Mouse (Mus musculus) forebrain, postnatal 0 days (tissue): ENCODE measurements at regions not wholly inside any gene's neighbourhood (a gene's known extent, or its start where the extent isn't known, plus 50 kb on each side); places are given as distances from the start of the nearest gene placed in this dataset.

Source experiments
- ATAC-seq: fragments of 200-750 bp; cut with Nextera tagmentation; 2 replicates; pipeline ENCODE4 v1.8.0; 2017; ENCODE audit warnings: mild to moderate bottlenecking, moderate library complexity
- DNase-seq: peaks from one replicate; pipeline ENCODE4 v3.0.0-alpha.2; 2015
- H3K27ac ChIP-seq: fragments of 300-500 bp; sonication (generic); 2 replicates; pipeline ENCODE4 v1.5.1; 2014; ENCODE audit warnings: low read depth, mild to moderate bottlenecking, antibody characterized with exemption, low read length, moderate library complexity, mixed read lengths
- H3K27me3 ChIP-seq: fragments of 300-500 bp; sonication (generic); 2 replicates; pipeline ENCODE4 v1.6.1; 2014; ENCODE audit warnings: mild to moderate bottlenecking, low read length, mixed read lengths; ENCODE audit not compliant: insufficient read depth
- H3K36me3 ChIP-seq: fragments of 300-500 bp; sonication (generic); 2 replicates; pipeline ENCODE4 v1.6.1; 2014; ENCODE audit warnings: mild to moderate bottlenecking, moderate library complexity; ENCODE audit not compliant: insufficient read depth
- H3K4me1 ChIP-seq: fragments of 300-500 bp; sonication (generic); 2 replicates; pipeline ENCODE4 v1.6.1; 2014; ENCODE audit warnings: antibody characterized with exemption; ENCODE audit not compliant: insufficient read depth
- H3K4me2 ChIP-seq: fragments of 300-500 bp; sonication (generic); 2 replicates; pipeline ENCODE4 v1.6.1; 2014; ENCODE audit warnings: low read depth, mild to moderate bottlenecking, moderate library complexity
- H3K4me3 ChIP-seq: fragments of 300-500 bp; sonication (generic); 2 replicates; pipeline ENCODE4 v1.5.1; 2014; ENCODE audit warnings: low read depth, low read length, mixed read lengths
- H3K9ac ChIP-seq: fragments of 300-500 bp; sonication (generic); 2 replicates; pipeline ENCODE4 v1.6.1; 2014; ENCODE audit warnings: mild to moderate bottlenecking
- H3K9me3 ChIP-seq: fragments of 300-500 bp; sonication (generic); 2 replicates; pipeline ENCODE4 v1.6.1; 2016; ENCODE audit warnings: low read length
- CTCF ChIP-seq: sonication (generic); IDR thresholded peaks from 2 replicates; pipeline ENCODE4 v1.5.1; 2016; ENCODE audit warnings: antibody characterized with exemption, control low read depth, low read depth
- WGBS: fragments of 180-500 bp; shearing (Covaris S2); extraction: QIAGEN DNeasy Blood & Tissue Kit; methylation state at CpG from one replicate; pipeline ENCODE4 v1.1.7; 2014; 5-methylcytosine and 5-hydroxymethylcytosine counted together

- DNase-seq, result no peak
- no peak overlapping the region for H3K9ac ChIP-seq
- no peak overlapping the region for H3K27ac ChIP-seq
- no peaks in the 10 kb centered on the region for H3K36me3 ChIP-seq
- no peaks in the 10 kb centered on the region for H3K27me3 ChIP-seq
- no peak for ATAC-seq
- no peak overlapping the region for H3K4me3 ChIP-seq
- TF ChIP-seq CTCF, result no peak
- H3K4me1 ChIP-seq, result no peaks in the 10 kb centered on the region
- H3K4me2 ChIP-seq, result no peak overlapping the region
- WGBS, result 94% methylated on average over 17 of the region's 17 CpGs
- H3K9me3 ChIP-seq, result no peaks in the 10 kb centered on the region
Measured at GRCm38 (mm10) chr2:173930606-173931177, 145.4 kb upstream of the Stx16 start.

- Histone ChIP-seq H3K4me3 (no peak overlapping the region), H3K9ac (no peak overlapping the region), H3K9me3 (no peaks in the 10 kb centered on the region), H3K4me2 (no peak overlapping the region), H3K27ac (no peak overlapping the region), H3K27me3 (no peaks in the 10 kb centered on the region), H3K36me3 (no peaks in the 10 kb centered on the region), H3K4me1 (no peaks in the 10 kb centered on the region)
- ATAC-seq (no peak), DNase-seq (no peak)
- WGBS, result 65% methylated on average over 5 of the region's 5 CpGs
- TF ChIP-seq CTCF, result no peak
Measured at GRCm38 (mm10) chr2:173935706-173936105, 140.4 kb upstream of the Stx16 start.

- Histone ChIP-seq H3K4me2 (0 out of 2 replicates have a peak overlapping the region, but pooled peaks have one; percentile 2), H3K36me3 (no peaks in the 10 kb centered on the region), H3K27me3 (no peaks in the 10 kb centered on the region), H3K9me3 (no peaks in the 10 kb centered on the region), H3K4me3 (no peak overlapping the region), H3K27ac (no peak overlapping the region), H3K4me1 (no peaks in the 10 kb centered on the region), H3K9ac (no peak overlapping the region)
- ATAC-seq, result peak; percentile 42
- peak; percentile 73 for DNase-seq
- WGBS, result 28% methylated on average over 18 of the region's 18 CpGs
- TF ChIP-seq CTCF, result no peak
Measured at GRCm38 (mm10) chr2:173937531-173938439, 138.3 kb upstream of the Stx16 start.

- WGBS, result 67% methylated on average over 11 of the region's 11 CpGs
- no peaks in the 10 kb centered on the region for H3K4me1 ChIP-seq
- H3K27ac ChIP-seq, result no peak overlapping the region
- no peaks in the 10 kb centered on the region for H3K36me3 ChIP-seq
- no peak for TF ChIP-seq CTCF
- no peaks in the 10 kb centered on the region for H3K27me3 ChIP-seq
- H3K9ac ChIP-seq, result no peak overlapping the region
- no peak for DNase-seq
- no peaks in the 10 kb centered on the region for H3K9me3 ChIP-seq
- ATAC-seq, result no peak
- H3K4me3 ChIP-seq, result no peak overlapping the region
- no peak overlapping the region for H3K4me2 ChIP-seq
Measured at GRCm38 (mm10) chr2:173938440-173938787, 137.7 kb upstream of the Stx16 start.

GRCm38 (mm10) chr2:173945441-173945840, 130.7 kb upstream of the Stx16 start:
- no peak for ATAC-seq
- H3K4me1 ChIP-seq, result no peaks in the 10 kb centered on the region
- H3K9ac ChIP-seq, result no peak overlapping the region
- WGBS, result 84% methylated on average over 5 of the region's 5 CpGs
- no peak for TF ChIP-seq CTCF
- no peak overlapping the region for H3K4me3 ChIP-seq
- no peak overlapping the region for H3K27ac ChIP-seq
- H3K9me3 ChIP-seq, result no peaks in the 10 kb centered on the region
- H3K4me2 ChIP-seq, result no peak overlapping the region
- no peak for DNase-seq
- H3K27me3 ChIP-seq, result no peaks in the 10 kb centered on the region
- no peaks in the 10 kb centered on the region for H3K36me3 ChIP-seq

GRCm38 (mm10) chr2:173948586-173948985, 127.5 kb upstream of the Stx16 start:
- H3K27ac ChIP-seq, result no peak overlapping the region
- no peak overlapping the region for H3K9ac ChIP-seq
- H3K36me3 ChIP-seq, result no peaks in the 10 kb centered on the region
- H3K4me3 ChIP-seq, result no peak overlapping the region
- WGBS, result 92% methylated on average over 5 of the region's 5 CpGs
- no peak overlapping the region for H3K4me2 ChIP-seq
- no peak for DNase-seq
- H3K27me3 ChIP-seq, result no peaks in the 10 kb centered on the region
- no peak for ATAC-seq
- H3K4me1 ChIP-seq, result no peaks in the 10 kb centered on the region
- H3K9me3 ChIP-seq, result no peaks in the 10 kb centered on the region
- no peak for TF ChIP-seq CTCF

- Histone ChIP-seq H3K27ac (0 out of 2 replicates have a peak overlapping the region, but pooled peaks have one; percentile 2), H3K4me2 (no peak overlapping the region), H3K27me3 (no peaks in the 10 kb centered on the region), H3K4me3 (no peak overlapping the region), H3K9me3 (no peaks in the 10 kb centered on the region), H3K9ac (no peak overlapping the region), H3K36me3 (no peaks in the 10 kb centered on the region), H3K4me1 (no peaks in the 10 kb centered on the region)
- peak; percentile 75 for ATAC-seq
- 36% methylated on average over 10 of the region's 10 CpGs for WGBS
- DNase-seq, result peak; percentile 17
- TF ChIP-seq CTCF, result no peak
Measured at GRCm38 (mm10) chr2:173950164-173950891, 125.8 kb upstream of the Stx16 start.
